Comparison of ENCODE assay signal across 18 mouse cellular contexts in the genomic region with DNA sequence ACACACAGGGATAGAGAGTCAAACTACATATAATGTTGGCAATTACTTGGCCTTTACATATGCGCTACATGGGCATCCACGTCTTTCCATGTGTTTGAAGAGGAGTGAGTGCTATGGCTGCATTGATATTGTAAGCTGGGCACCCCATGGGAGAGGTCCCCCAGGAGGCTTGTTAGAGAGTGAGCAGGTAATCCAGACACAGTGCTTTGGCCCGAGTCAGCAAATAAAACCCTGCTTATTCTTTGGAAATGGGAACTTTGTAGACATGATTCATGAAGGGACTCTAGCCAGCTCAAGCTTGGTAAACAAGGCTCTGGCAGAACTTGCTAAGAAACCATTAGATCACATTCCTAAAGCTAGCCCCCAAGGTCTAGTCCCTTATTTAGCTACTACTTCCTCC.
"Had no signal": no experiment of that assay in that cellular context is flagged by ENCODE, and none has a peak within 500 bp of the region (broad histone marks: within the 10 kb centered on the region; RNA-seq: fewer than 3 reads in every experiment).

No protein-coding gene starts in this region.

- H3K4me2 ChIP-seq: lung, embryonic 14.5 days; midbrain, embryonic 12.5 days; neural tube, embryonic 13.5 days; neural tube, embryonic 15.5 days had no signal

- H3K9ac ChIP-seq: lung, embryonic 14.5 days; midbrain, embryonic 12.5 days; neural tube, embryonic 13.5 days; neural tube, embryonic 15.5 days had no signal

- DNase-seq: lung, adult 18-20 months; lung, embryonic 14.5 days; lung, postnatal 10 days; midbrain, embryonic 14.5 days; retina, postnatal 1 day; right cerebral cortex, adult 18-20 months; right cerebral cortex, postnatal 25 days; right cerebral cortex, postnatal 4 days; spleen, adult 18-20 months; thymus, adult 18-20 months; thymus, postnatal 14 days; thymus, postnatal 36 days had no signal

- H3K27me3 ChIP-seq: neural tube, embryonic 13.5 days; neural tube, embryonic 15.5 days had no signal

- H3K27ac ChIP-seq: midbrain, embryonic 10.5 days; midbrain, embryonic 12.5 days; neural tube, embryonic 13.5 days; neural tube, embryonic 15.5 days had no signal

- H3K36me3 ChIP-seq: midbrain, embryonic 10.5 days; midbrain, embryonic 12.5 days; neural tube, embryonic 13.5 days; neural tube, embryonic 15.5 days had no signal

- H3K4me1 ChIP-seq: midbrain, embryonic 12.5 days; neural tube, embryonic 15.5 days had no signal

- ATAC-seq: midbrain, embryonic 16.5 days had no signal

- H3K4me3 ChIP-seq: midbrain, embryonic 10.5 days; midbrain, embryonic 12.5 days; myocyte; neural tube, embryonic 13.5 days; neural tube, embryonic 15.5 days had no signal

- H3K9me3 ChIP-seq: midbrain, embryonic 10.5 days; midbrain, embryonic 12.5 days; neural tube, embryonic 13.5 days; neural tube, embryonic 15.5 days had no signal
